Mouse (Mus musculus): ENCODE measurements around the gene Prkra.

- TF ChIP-seq GATA2 (IDR thresholded peaks at IDR 0.05; ENCODE audit: borderline replicate concordance, low read depth, low read length) (no peak), CTCF (IDR thresholded peaks at IDR 0.05; ENCODE audit: low read depth, low read length) (no peak)
Observed at GRCm38 (mm10) chr2:76665531-76665930, 17.7 kb upstream of the Prkra start.

Data from G1E (cell line).